In genomic region chr17:3246665-3247370, GRCm38 (mm10) we compare ENCODE assay signal across 9 mouse cellular contexts.
DNase-seq lines count a peak whose midpoint lies in the region; TF ChIP-seq lines count a peak whose summit lies in the region.
"Had no signal": no experiment of that assay in that cellular context is flagged by ENCODE, and none has a peak within 500 bp of the region (broad histone marks: within the 10 kb centered on the region; RNA-seq: fewer than 3 reads in every experiment).

No protein-coding gene starts in this region.

- TF ChIP-seq EP300 in MEL (IDR thresholded peaks at IDR 0.05; ENCODE audit: low read depth in 1 of 2, low read length in 2 of 2) = no peak

- H3K4me3 ChIP-seq in MEL (ENCODE audit: control insufficient read depth in 1 of 2, insufficient read depth in 1 of 2, low read depth in 2 of 2, low read length in 2 of 2) = no peak overlapping the region
- no peak overlapping the region for H3K4me3 ChIP-seq in hindbrain, embryonic 10.5 days
- H3K4me3 ChIP-seq in heart, embryonic 10.5 days = no peak overlapping the region

- WGBS in hindbrain, embryonic 10.5 days = 50% methylated on average over 7 of the region's 7 CpGs
- 42% methylated on average over 7 of the region's 7 CpGs for WGBS in heart, embryonic 10.5 days

- TF ChIP-seq POLR2A in MEL (IDR thresholded peaks at IDR 0.05; ENCODE audit: control insufficient read depth in 1 of 2, insufficient read depth in 1 of 2, low read depth in 1 of 2, low read length in 2 of 2, poor library complexity in 1 of 2) = no peak

- no peak for TF ChIP-seq CTCF in MEL (IDR thresholded peaks at IDR 0.05 in 2 of 3, conservative IDR thresholded peaks at IDR 0.05 in 1 of 3; ENCODE audit: control insufficient read depth in 1 of 3, insufficient read depth in 1 of 3, low read depth in 2 of 3, low read length in 3 of 3, poor library complexity in 1 of 3, severe bottlenecking in 1 of 3)

- no peak overlapping the region for H3K9ac ChIP-seq in MEL (ENCODE audit: control insufficient read depth, low read depth, low read length, poor library complexity, severe bottlenecking)

- H3K4me1 ChIP-seq in MEL (ENCODE audit: control insufficient read depth in 1 of 2, insufficient read depth in 2 of 2, low read length in 2 of 2) = peaks cover 10 to 29% of the 10 kb centered on the region in 2 experiments
- H3K4me1 ChIP-seq in hindbrain, embryonic 10.5 days (replicated peaks) = peaks cover 41% of the 10 kb centered on the region
- H3K4me1 ChIP-seq in heart, embryonic 10.5 days = peaks cover 34% of the 10 kb centered on the region

- H3K79me2 ChIP-seq in MEL (ENCODE audit: control insufficient read depth, insufficient read depth, low read length, poor library complexity) = no peaks in the 10 kb centered on the region

- TF ChIP-seq RAD21 in MEL (IDR thresholded peaks at IDR 0.05; ENCODE audit: low read depth, low read length) = no peak

- no peak overlapping the region for H3K27ac ChIP-seq in MEL (ENCODE audit: control insufficient read depth, low read depth, low read length)
- peak overlapping the region; percentile 75 for H3K27ac ChIP-seq in hindbrain, embryonic 10.5 days
- no peak overlapping the region for H3K27ac ChIP-seq in heart, embryonic 10.5 days

- no peaks in the 10 kb centered on the region for H3K27me3 ChIP-seq in MEL (ENCODE audit: control insufficient read depth in 1 of 2, insufficient read depth in 2 of 2, low read length in 2 of 2)
- no peaks in the 10 kb centered on the region for H3K27me3 ChIP-seq in hindbrain, embryonic 10.5 days (ENCODE audit: insufficient read depth, poor library complexity, severe bottlenecking)
- no peaks in the 10 kb centered on the region for H3K27me3 ChIP-seq in heart, embryonic 10.5 days (ENCODE audit: insufficient read depth, poor library complexity, severe bottlenecking)

- H3K36me3 ChIP-seq in MEL (ENCODE audit: control insufficient read depth in 1 of 2, insufficient read depth in 2 of 2, low read length in 2 of 2) = peaks cover 0 to 27% of the 10 kb centered on the region in 2 experiments; a peak in 2 of 4 replicates
- H3K36me3 ChIP-seq in hindbrain, embryonic 10.5 days = peaks cover 10% of the 10 kb centered on the region
- no peaks in the 10 kb centered on the region for H3K36me3 ChIP-seq in heart, embryonic 10.5 days

- peak; percentile 10 for DNase-seq in A20 (ENCODE audit: low read depth, low spot score)
- DNase-seq in MEL (ENCODE audit: low read depth, low spot score) = peak; percentile 77
- peak; percentile 47 for DNase-seq in hindbrain, embryonic 10.5 days (ENCODE audit: low spot score)
- peak; percentile 5 for DNase-seq in lung, postnatal 36 days
- no peak for DNase-seq in retina, postnatal 1 day
- no peak for DNase-seq in ovary, adult 18-20 months (ENCODE audit: low spot score)
- no peak for DNase-seq in heart, embryonic 10.5 days (ENCODE audit: low spot score)
- DNase-seq in right cerebral cortex, adult 2 months (ENCODE audit: low spot score in 2 of 2) = no peak
- DNase-seq: heart, postnatal 14 days had no signal

- no peaks in the 10 kb centered on the region for H3K9me3 ChIP-seq in MEL (replicated peaks; ENCODE audit: insufficient read depth, low read length)
- H3K9me3 ChIP-seq in hindbrain, embryonic 10.5 days = no peaks in the 10 kb centered on the region
- H3K9me3 ChIP-seq in heart, embryonic 10.5 days = no peaks in the 10 kb centered on the region

TF ChIP-seq in MEL, 35 proteins besides CTCF, POLR2A, EP300 and RAD21:
- TF ChIP-seq GABPA (IDR thresholded peaks at IDR 0.05; ENCODE audit: low read depth, low read length) = no peak
- TF ChIP-seq ZC3H11A (IDR thresholded peaks at IDR 0.05; ENCODE audit: low read depth, low read length) = no peak
- no peak for TF ChIP-seq CHD1 (IDR thresholded peaks at IDR 0.05; ENCODE audit: low read depth, low read length)
- no peak for TF ChIP-seq MEF2A (IDR thresholded peaks at IDR 0.05; ENCODE audit: extremely low read depth, insufficient replicate concordance, low read depth, low read length, poor library complexity, severe bottlenecking)
- TF ChIP-seq POLR2AphosphoS5 (IDR thresholded peaks at IDR 0.05; ENCODE audit: borderline replicate concordance, low read depth, low read length) = no peak
- no peak for TF ChIP-seq MAZ (IDR thresholded peaks at IDR 0.05; ENCODE audit: low read depth, low read length)
- no peak for TF ChIP-seq MYB (IDR thresholded peaks at IDR 0.05; ENCODE audit: low read depth, low read length)
- TF ChIP-seq MAX (IDR thresholded peaks at IDR 0.05; ENCODE audit: low read length) = no peak
- no peak for TF ChIP-seq E2F4 (IDR thresholded peaks at IDR 0.05; ENCODE audit: borderline replicate concordance, low read depth, low read length)
- TF ChIP-seq MAFK (IDR thresholded peaks at IDR 0.05; ENCODE audit: borderline replicate concordance, low read depth, low read length) = peak; percentile 71
- TF ChIP-seq NELFE (IDR thresholded peaks at IDR 0.05; ENCODE audit: low read depth, low read length) = no peak
- no peak for TF ChIP-seq NRF1 (IDR thresholded peaks at IDR 0.05; ENCODE audit: insufficient read depth, low read depth, low read length, poor library complexity, severe bottlenecking)
- no peak for TF ChIP-seq USF1 (IDR thresholded peaks at IDR 0.05; ENCODE audit: low read depth, low read length)
- TF ChIP-seq JUND (IDR thresholded peaks at IDR 0.05; ENCODE audit: low read depth, low read length) = no peak
- no peak for TF ChIP-seq ZMIZ1 (IDR thresholded peaks at IDR 0.05; ENCODE audit: low read depth, low read length)
- no peak for TF ChIP-seq USF2 (IDR thresholded peaks at IDR 0.05; ENCODE audit: borderline replicate concordance in 1 of 2, insufficient read depth in 1 of 2, low read depth in 1 of 2, low read length in 2 of 2)
- TF ChIP-seq CHD2 (IDR thresholded peaks at IDR 0.05; ENCODE audit: low read length) = no peak
- TF ChIP-seq ZKSCAN1 (IDR thresholded peaks at IDR 0.05; ENCODE audit: low read depth, low read length) = no peak
- no peak for TF ChIP-seq POLR2AphosphoS2 (IDR thresholded peaks at IDR 0.05; ENCODE audit: low read length)
- TF ChIP-seq BHLHE40 (IDR thresholded peaks at IDR 0.05; ENCODE audit: borderline replicate concordance, low read depth, low read length) = no peak
- no peak for TF ChIP-seq HCFC1 (IDR thresholded peaks at IDR 0.05; ENCODE audit: low read depth, low read length)
- TF ChIP-seq KAT2A (conservative IDR thresholded peaks at IDR 0.05; ENCODE audit: low read depth, low read length) = no peak
- TF ChIP-seq RCOR1 (IDR thresholded peaks at IDR 0.05; ENCODE audit: low read depth, low read length) = 0 out of 2 replicates have a peak, but pooled peaks have one; percentile 10
- no peak for TF ChIP-seq MYC (IDR thresholded peaks at IDR 0.05; ENCODE audit: low read depth, low read length)
- TF ChIP-seq SIN3A (IDR thresholded peaks at IDR 0.05; ENCODE audit: low read length) = peak; percentile 25; the same call in 1 of the 2 replicates
- TF ChIP-seq MXI1 (IDR thresholded peaks at IDR 0.05; ENCODE audit: low read depth, low read length) = no peak
- no peak for TF ChIP-seq ZNF384 (IDR thresholded peaks at IDR 0.05; ENCODE audit: low read depth, low read length)
- no peak for TF ChIP-seq SMC3 (IDR thresholded peaks at IDR 0.05; ENCODE audit: low read depth, low read length)
- TF ChIP-seq TBP (IDR thresholded peaks at IDR 0.05; ENCODE audit: low read depth, low read length) = 0 out of 2 replicates have a peak, but pooled peaks have one; percentile 50
- no peak for TF ChIP-seq TCF12 (IDR thresholded peaks at IDR 0.05; ENCODE audit: low read depth, low read length)
- TF ChIP-seq UBTF (IDR thresholded peaks at IDR 0.05; ENCODE audit: borderline replicate concordance, insufficient read depth, low read depth, low read length) = no peak
- 0 out of 2 replicates have a peak, but pooled peaks have one; percentile 22 for TF ChIP-seq ETS1 (IDR thresholded peaks at IDR 0.05; ENCODE audit: low read depth, low read length)
- TF ChIP-seq GATA1 (IDR thresholded peaks at IDR 0.05; ENCODE audit: low read depth, low read length) = peak; percentile 67
- no peak for TF ChIP-seq ELF1 (IDR thresholded peaks at IDR 0.05; ENCODE audit: low read depth, low read length)
TF ChIP-seq in MEL: peak in this region for 6.

Comparison
In these comparisons a context has a peak if more than half of its experiments do, and no peak if none do; other contexts are left out.
1. DNase-seq: peak in A20 (single experiment), MEL (single experiment), hindbrain, embryonic 10.5 days (single experiment) and lung, postnatal 36 days (single experiment); none in retina, postnatal 1 day (single experiment), ovary, adult 18-20 months (single experiment), heart, embryonic 10.5 days (single experiment) and right cerebral cortex, adult 2 months (0 of 2).